Mouse (Mus musculus): ENCODE results near the gene Ephb2. TPM values are rescaled to one million over a fixed set of nuclear protein-coding genes. Genes with fewer than 3 reads are reported as not detected.

Ephb2 gene
- total RNA-seq (2021), result 10 to 100 TPM; 12.3 to 13.5 TPM
- long read RNA-seq, experiment 1, partial matches to known transcripts, result 2 of 3 reads
- long read RNA-seq, experiment 1, other reads (novel, unspliced or antisense), result 1 of 3 reads
- long read RNA-seq, experiment 2, full-length matches to known transcripts, result 1 of 9 reads
- long read RNA-seq, experiment 2, partial matches to known transcripts, result 0 of 9 reads
- long read RNA-seq, experiment 2, other reads (novel, unspliced or antisense), result 8 of 9 reads

- peak; percentile 58 to 74 for DNase-seq (ENCODE audit: low spot score in 2 of 2)
Observed at GRCm38 (mm10) chr4:136835621-136836386, at the start of gene Ephb2. Gene Ephb2 (minus strand): TSS chr4:136835988.

GRCm38 (mm10) chr4:136878601-136879000, 42.8 kb upstream of the Ephb2 start:
- DNase-seq (ENCODE audit: low spot score in 2 of 2), result no peak

- no peak for DNase-seq (ENCODE audit: low spot score in 2 of 2)
Observed at GRCm38 (mm10) chr4:136878171-136878570, 42.4 kb upstream of the Ephb2 start.

- peak in 1 of 2 experiments; percentile 39 for DNase-seq (ENCODE audit: low spot score in 2 of 2)
Observed at GRCm38 (mm10) chr4:136876971-136877370, 41.2 kb upstream of the Ephb2 start.

- DNase-seq (ENCODE audit: low spot score in 2 of 2), result no peak
Observed at GRCm38 (mm10) chr4:136875012-136875411, 39.2 kb upstream of the Ephb2 start.

GRCm38 (mm10) chr4:136868371-136868770, 32.6 kb upstream of the Ephb2 start:
- DNase-seq (ENCODE audit: low spot score in 2 of 2), result no peak

- no peak for DNase-seq (ENCODE audit: low spot score in 2 of 2)
Observed at GRCm38 (mm10) chr4:136867690-136868345, 32.0 kb upstream of the Ephb2 start.

- DNase-seq (ENCODE audit: low spot score in 2 of 2), result no peak
Observed at GRCm38 (mm10) chr4:136865531-136865930, 29.7 kb upstream of the Ephb2 start.

- DNase-seq (ENCODE audit: low spot score in 2 of 2), result no peak
Observed at GRCm38 (mm10) chr4:136864751-136865470, 29.1 kb upstream of the Ephb2 start.

- DNase-seq (ENCODE audit: low spot score in 2 of 2), result no peak
Observed at GRCm38 (mm10) chr4:136863517-136863916, 27.7 kb upstream of the Ephb2 start.

GRCm38 (mm10) chr4:136862411-136862810, 26.6 kb upstream of the Ephb2 start:
- DNase-seq (ENCODE audit: low spot score in 2 of 2), result no peak

GRCm38 (mm10) chr4:136861806-136862205, 26.0 kb upstream of the Ephb2 start:
- no peak for DNase-seq (ENCODE audit: low spot score in 2 of 2)

- no peak for DNase-seq (ENCODE audit: low spot score in 2 of 2)
Observed at GRCm38 (mm10) chr4:136860022-136860421, 24.2 kb upstream of the Ephb2 start.

- no peak for DNase-seq (ENCODE audit: low spot score in 2 of 2)
Observed at GRCm38 (mm10) chr4:136855081-136855480, 19.3 kb upstream of the Ephb2 start.

GRCm38 (mm10) chr4:136852989-136853388, 17.2 kb upstream of the Ephb2 start:
- no peak for DNase-seq (ENCODE audit: low spot score in 2 of 2)

GRCm38 (mm10) chr4:136852119-136852518, 16.3 kb upstream of the Ephb2 start:
- DNase-seq (ENCODE audit: low spot score in 2 of 2), result no peak

GRCm38 (mm10) chr4:136848565-136848964, 12.8 kb upstream of the Ephb2 start:
- DNase-seq (ENCODE audit: low spot score in 2 of 2), result no peak

- DNase-seq (ENCODE audit: low spot score in 2 of 2), result no peak
Observed at GRCm38 (mm10) chr4:136847166-136847565, 11.4 kb upstream of the Ephb2 start.

- no peak for DNase-seq (ENCODE audit: low spot score in 2 of 2)
Observed at GRCm38 (mm10) chr4:136842802-136843201, 7.0 kb upstream of the Ephb2 start.

- no peak for DNase-seq (ENCODE audit: low spot score in 2 of 2)
Observed at GRCm38 (mm10) chr4:136842033-136842432, 6.2 kb upstream of the Ephb2 start.

GRCm38 (mm10) chr4:136841056-136841455, 5.3 kb upstream of the Ephb2 start:
- DNase-seq (ENCODE audit: low spot score in 2 of 2), result peak; percentile 60 to 74
